Mouse (Mus musculus): ENCODE measurements around the gene Gpi1.

- no peak for TF ChIP-seq CTCF (IDR thresholded peaks at IDR 0.05; ENCODE audit: control insufficient read depth, insufficient read depth, insufficient replicate concordance, low read depth, low read length)
- TF ChIP-seq POLR2A (IDR thresholded peaks at IDR 0.05; ENCODE audit: control insufficient read depth, low read depth, low read length): no peak
These were observed 62.2 kb downstream of the Gpi1 start for GRCm38 (mm10) chr7:34167766-34168469.
